Mouse (Mus musculus) testis, adult 2 months (tissue): ENCODE data around the gene Abcb8.

Source experiments
- CTCF ChIP-seq: fragments of 200-500 bp; IDR thresholded peaks from 2 replicates; pipeline ENCODE4 v1.5.1; 2012; ENCODE audit warnings: low read depth, mild to moderate bottlenecking, inconsistent platforms, low read length, moderate library complexity; ENCODE audit not compliant: control insufficient read depth, insufficient read depth, insufficient replicate concordance
- POLR2A ChIP-seq: fragments of 200-500 bp; IDR thresholded peaks from 2 replicates; pipeline ENCODE4 v1.6.1; 2012; ENCODE audit warnings: low read depth, mild to moderate bottlenecking, inconsistent platforms, low read length, moderate library complexity; ENCODE audit not compliant: control insufficient read depth

DNA sequence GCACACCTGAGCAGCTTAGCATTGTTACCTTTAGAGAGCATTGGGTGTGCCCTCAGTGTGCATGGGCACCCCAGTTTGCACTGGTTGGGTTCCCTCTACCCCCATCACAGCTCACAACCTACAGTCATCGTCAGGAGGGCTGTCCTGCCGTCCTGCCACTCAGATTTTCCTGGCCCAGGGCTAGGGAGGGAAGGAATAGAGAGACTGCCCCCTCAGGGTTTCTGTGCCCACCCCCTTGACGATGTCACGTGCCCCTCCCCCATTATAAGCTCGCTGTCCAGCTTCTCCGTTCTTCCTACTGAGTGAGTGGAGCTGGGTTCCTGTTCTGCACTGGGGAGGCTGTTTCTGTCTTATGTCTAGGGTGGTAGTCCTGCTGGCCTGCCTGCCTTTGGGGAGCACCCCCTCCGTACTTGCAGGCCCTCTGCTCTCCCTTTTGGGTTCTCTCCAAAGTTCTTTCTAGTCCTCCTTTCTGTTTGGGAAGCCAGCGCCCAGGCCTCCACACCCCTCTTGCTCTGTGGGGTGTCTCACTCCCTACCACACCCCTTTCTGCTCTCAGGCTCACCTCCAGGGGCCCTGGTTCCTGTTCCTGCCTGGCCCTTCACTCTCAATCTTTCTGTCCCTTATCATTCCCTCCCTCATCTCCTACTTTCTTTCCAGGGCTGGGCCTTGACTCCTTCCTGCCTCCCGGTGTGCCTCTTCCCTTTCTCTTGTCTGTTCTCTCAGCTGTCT, 33.3 kb downstream of the Abcb8 start:
- TF ChIP-seq CTCF (no peak), POLR2A (0 out of 2 replicates have a peak, but pooled peaks have one; percentile 19)
